Mouse (Mus musculus): ENCODE measurements around the gene Gm11032. TPM values are rescaled to one million over a fixed set of nuclear protein-coding genes. Genes with fewer than 3 reads are reported as not detected.

Gm11032 gene
- not detected for polyA plus RNA-seq (2014; fragmentation: Illumina TruSeq; extraction: RNeasy Lipid Tissue Mini Kit (QIAGEN cat#74804); ENCODE audit: low read depth, low replicate concordance)

DNA sequence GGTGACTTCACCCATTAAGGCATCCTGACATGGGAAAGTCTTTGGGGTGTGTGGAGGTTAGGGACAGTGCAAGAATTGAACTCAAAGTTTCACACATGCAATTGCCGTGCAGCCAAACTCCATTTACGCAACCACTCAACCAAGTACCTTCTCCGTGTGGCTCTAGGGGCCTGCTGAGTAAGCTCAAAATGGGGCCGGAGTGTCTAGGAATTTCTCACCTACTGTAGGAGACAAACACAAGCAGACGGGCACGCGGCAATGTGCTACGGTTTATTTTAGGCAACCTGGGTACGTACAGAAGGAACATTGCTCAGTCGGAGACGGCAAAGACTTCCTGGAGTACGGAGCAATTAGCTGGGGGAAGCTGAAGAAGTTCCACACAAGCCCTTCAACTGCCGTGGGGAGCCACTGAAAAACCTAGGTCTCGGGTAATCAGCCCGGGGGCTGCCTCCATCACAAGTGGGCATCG lies at the start of gene Gm11032:
Gene Gm11032, plus strand, starts transcription at position 51 of the 469 bp plus-strand sequence.

DNA sequence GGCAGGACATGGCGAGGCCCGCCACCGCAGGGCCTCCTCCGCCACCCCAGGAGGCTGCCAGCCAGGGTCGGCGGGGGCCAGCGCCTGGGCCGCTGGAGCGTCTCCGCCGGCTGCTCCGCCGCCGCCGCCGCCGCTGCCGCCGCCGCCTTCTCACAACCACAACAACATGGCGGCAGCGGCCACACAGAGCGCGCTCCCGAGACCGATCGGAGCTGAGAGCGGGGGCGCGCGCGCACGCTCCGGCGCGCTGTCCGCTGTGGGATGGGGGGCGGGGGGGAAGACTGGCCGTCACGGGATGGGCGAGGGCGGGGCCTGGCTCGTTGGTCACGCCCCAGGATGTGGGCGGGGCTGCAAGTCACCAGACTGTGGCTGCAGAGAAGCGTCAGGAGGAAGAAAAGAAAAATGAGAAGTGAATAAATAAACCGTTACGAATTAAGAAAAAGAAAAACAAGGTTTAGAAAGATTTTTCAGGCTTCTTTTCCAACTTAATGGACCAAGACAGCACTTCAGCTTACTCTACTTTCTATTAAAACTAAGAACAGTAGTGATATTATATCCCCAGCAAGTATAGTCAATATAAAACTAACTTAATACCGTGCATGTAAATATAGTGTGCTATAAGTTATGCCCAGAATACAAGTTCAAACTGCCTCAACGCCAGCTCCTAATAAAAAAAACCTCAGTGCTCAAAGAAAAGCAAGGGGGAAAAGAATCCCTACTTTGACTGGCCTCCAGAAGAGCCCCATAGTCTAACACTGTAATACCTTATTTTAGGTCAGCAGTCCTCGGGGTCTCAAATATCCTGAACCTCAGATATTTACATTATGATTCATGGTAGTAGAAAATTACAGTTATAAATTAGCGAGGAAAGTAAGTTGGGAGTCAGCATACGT lies 25.0 kb upstream of the Gm11032 start, which contains the start of gene Mtmr3:
Gene Mtmr3, minus strand, starts transcription at position 256 of the 893 bp plus-strand sequence.

DNA sequence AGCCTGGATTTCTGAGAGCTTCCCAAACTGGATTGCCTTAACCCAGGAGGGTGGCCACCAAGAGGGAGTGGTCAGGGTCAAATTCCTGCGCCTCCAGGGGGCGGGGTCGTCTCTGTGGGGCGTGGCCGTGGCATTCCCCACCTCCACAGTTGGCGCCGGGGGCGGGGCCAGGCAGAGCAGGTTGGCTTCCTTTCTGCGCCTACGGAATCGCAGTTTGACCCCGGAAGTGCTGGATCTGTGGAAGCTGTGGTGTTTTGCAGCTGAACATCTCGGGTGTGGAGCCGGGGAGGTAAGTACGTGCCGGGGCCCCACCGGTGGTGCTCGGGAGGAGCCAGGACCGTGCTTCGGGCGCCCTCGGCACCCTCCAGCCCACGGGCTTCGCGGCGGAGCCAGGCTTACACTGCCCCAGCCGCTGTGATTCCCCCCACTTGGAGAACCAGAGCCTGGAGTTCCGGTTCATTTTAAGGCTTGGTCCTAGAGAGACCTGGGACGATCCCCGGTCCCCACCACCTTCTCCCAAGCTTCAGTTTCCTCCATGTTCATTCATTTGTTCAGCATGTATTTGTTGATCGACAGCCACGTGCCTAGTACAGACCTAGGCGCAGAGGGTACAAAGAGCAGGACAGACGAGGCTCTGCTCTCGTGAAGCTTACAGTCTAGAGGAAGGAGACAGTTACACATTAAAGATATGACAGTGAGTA lies 17.8 kb downstream of the Gm11032 start, which contains the start of gene Ascc2:
Gene Ascc2, plus strand, starts transcription at position 214 of the 701 bp plus-strand sequence.

Other genes starting within 250 kb of the Gm11032 start
- gene Hormad2, start 179.0 kb upstream of the Gm11032 start, polyA plus RNA-seq (2014; fragmentation: Illumina TruSeq; extraction: RNeasy Lipid Tissue Mini Kit (QIAGEN cat#74804); ENCODE audit: low read depth, low replicate concordance) = 0.21 TPM
- gene Mtmr3, start 25.2 kb upstream of the Gm11032 start, polyA plus RNA-seq (2014; fragmentation: Illumina TruSeq; extraction: RNeasy Lipid Tissue Mini Kit (QIAGEN cat#74804); ENCODE audit: low read depth, low replicate concordance) = 7.6 TPM
- gene Ascc2, start 17.7 kb downstream of the Gm11032 start, polyA plus RNA-seq (2014; fragmentation: Illumina TruSeq; extraction: RNeasy Lipid Tissue Mini Kit (QIAGEN cat#74804); ENCODE audit: low read depth, low replicate concordance) = 6.0 TPM
- 30.9 TPM for gene Uqcr10, start 84.3 kb downstream of the Gm11032 start, polyA plus RNA-seq (2014; fragmentation: Illumina TruSeq; extraction: RNeasy Lipid Tissue Mini Kit (QIAGEN cat#74804); ENCODE audit: low read depth, low replicate concordance)
- gene Zmat5, start 84.6 kb downstream of the Gm11032 start, polyA plus RNA-seq (2014; fragmentation: Illumina TruSeq; extraction: RNeasy Lipid Tissue Mini Kit (QIAGEN cat#74804); ENCODE audit: low read depth, low replicate concordance) = not detected
- gene Cabp7, start 126.7 kb downstream of the Gm11032 start, polyA plus RNA-seq (2014; fragmentation: Illumina TruSeq; extraction: RNeasy Lipid Tissue Mini Kit (QIAGEN cat#74804); ENCODE audit: low read depth, low replicate concordance) = not detected
- gene Nf2, start 229.5 kb downstream of the Gm11032 start, polyA plus RNA-seq (2014; fragmentation: Illumina TruSeq; extraction: RNeasy Lipid Tissue Mini Kit (QIAGEN cat#74804); ENCODE audit: low read depth, low replicate concordance) = 22.1 TPM

Measured in liver, adult 10 weeks (tissue).